Mouse (Mus musculus): ENCODE measurements around the gene Fam160a2. TPM values are rescaled to one million over a fixed set of nuclear protein-coding genes. Genes with fewer than 3 reads are reported as not detected.

Gene Fam160a2
- polyA plus RNA-seq, 1 experiment from 2014 or later, result 30.4 TPM

DNA sequence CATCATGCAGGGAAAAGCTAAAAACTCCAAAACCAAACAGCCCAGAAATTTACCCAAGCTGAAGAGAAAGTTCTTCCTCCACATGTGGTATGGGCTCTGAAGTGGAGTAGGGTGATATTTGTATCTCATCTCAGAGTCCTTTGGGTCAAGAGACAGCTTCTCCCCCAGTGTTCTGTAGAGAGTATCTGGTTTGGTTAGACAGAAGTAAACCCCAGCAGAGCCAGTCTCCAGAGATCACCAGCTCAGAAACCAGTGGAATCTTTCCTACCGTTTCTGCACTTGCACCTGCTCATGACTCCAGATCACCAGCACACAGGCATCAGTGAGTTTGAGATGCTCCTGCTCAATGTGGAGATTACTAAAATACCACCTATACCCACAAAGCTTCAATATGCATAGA lies 65.8 kb downstream of the Fam160a2 start, which contains the start of gene Olfr690:
Gene Olfr690 (minus strand): TSS at position 101 of the 400 bp plus-strand sequence.
- Histone ChIP-seq H3K9me3 (ENCODE audit: control insufficient read depth, low read length) (no peaks in the 10 kb centered on the region; the same call in 1 of the 2 replicates), H3K4me2 (no peak within 1 kb of the TSS), H3K4me3 (ENCODE audit: low read depth, low read length) (no peak within 1 kb of the TSS), H3K4me1 (ENCODE audit: control insufficient read depth, insufficient read depth, low read length) (no peaks in the 10 kb centered on the region), H3K27me3 (ENCODE audit: control insufficient read depth, insufficient read depth, low read length) (no peaks in the 10 kb centered on the region), H3K36me3 (ENCODE audit: control insufficient read depth, insufficient read depth, low read length) (no peaks in the 10 kb centered on the region), H3K27ac (ENCODE audit: low read depth, low read length) (no peak within 1 kb of the TSS), H3K9ac (ENCODE audit: low read length) (no peak within 1 kb of the TSS)
- no peak for ATAC-seq (ENCODE audit: low FRiP score)
- no peak for DNase-seq (ENCODE audit: low spot score, missing footprints)
- 85% methylated on average over 1 of the region's 1 CpGs for WGBS

DNA sequence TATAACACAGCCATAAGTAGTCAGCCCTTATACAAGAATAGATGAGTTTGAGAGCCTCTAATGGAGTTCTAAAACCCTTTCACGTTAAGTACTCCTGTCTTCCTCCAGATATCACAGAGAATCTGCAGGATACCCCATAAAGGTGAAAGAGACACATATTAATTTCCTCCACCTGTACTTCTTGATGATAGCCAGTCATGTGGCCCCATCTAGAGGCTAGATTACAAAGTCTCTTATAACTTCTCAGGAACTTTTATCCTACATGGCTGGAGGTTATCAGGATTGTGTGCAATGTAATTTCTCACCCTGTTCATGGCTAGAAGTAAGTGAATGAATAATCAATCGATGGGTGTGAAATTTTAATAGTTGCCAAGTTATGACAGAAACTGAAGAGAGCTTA lies 74.6 kb downstream of the Fam160a2 start:
- H3K36me3 ChIP-seq (ENCODE audit: control insufficient read depth, insufficient read depth, low read length), result no peaks in the 10 kb centered on the region
- no peaks in the 10 kb centered on the region for H3K4me1 ChIP-seq (ENCODE audit: control insufficient read depth, insufficient read depth, low read length)
- ATAC-seq (ENCODE audit: low FRiP score) (no peak), DNase-seq (ENCODE audit: low spot score, missing footprints) (no peak)
- H3K9ac ChIP-seq (ENCODE audit: low read length), result no peak overlapping the region
- H3K4me2 ChIP-seq, result no peak overlapping the region
- no peak overlapping the region for H3K27ac ChIP-seq (ENCODE audit: low read depth, low read length)
- H3K4me3 ChIP-seq (ENCODE audit: low read depth, low read length), result no peak overlapping the region
- H3K9me3 ChIP-seq (ENCODE audit: control insufficient read depth, low read length), result no peaks in the 10 kb centered on the region
- WGBS, result 85% methylated on average over 2 of the region's 2 CpGs
- no peaks in the 10 kb centered on the region for H3K27me3 ChIP-seq (ENCODE audit: control insufficient read depth, insufficient read depth, low read length)

Other genes with a start within 250 kb of the Fam160a2 start
- gene Olfr684, start 236.4 kb downstream of the Fam160a2 start, polyA plus RNA-seq (2014; fragmentation: Nextera tagmentation; extraction: Ambion mirVana), result not detected in 2 replicates
- gene Olfr685, start 214.0 kb downstream of the Fam160a2 start, polyA plus RNA-seq (2014; fragmentation: Nextera tagmentation; extraction: Ambion mirVana), result not detected in 2 replicates
- not detected in 2 replicates for gene Olfr686, start 192.6 kb downstream of the Fam160a2 start, polyA plus RNA-seq (2014; fragmentation: Nextera tagmentation; extraction: Ambion mirVana)
- not detected in 2 replicates for gene Olfr688, start 112.0 kb downstream of the Fam160a2 start, polyA plus RNA-seq (2014; fragmentation: Nextera tagmentation; extraction: Ambion mirVana)
- gene Olfr689, start 88.9 kb downstream of the Fam160a2 start, polyA plus RNA-seq (2014; fragmentation: Nextera tagmentation; extraction: Ambion mirVana), result not detected in 2 replicates
- not detected in 2 replicates for gene Olfr690, start 66.0 kb downstream of the Fam160a2 start, polyA plus RNA-seq (2014; fragmentation: Nextera tagmentation; extraction: Ambion mirVana)
- 0.07 TPM in 2 replicates for gene Olfr691, start 57.8 kb downstream of the Fam160a2 start, polyA plus RNA-seq (2014; fragmentation: Nextera tagmentation; extraction: Ambion mirVana)
- gene Olfr692, start 31.8 kb downstream of the Fam160a2 start, polyA plus RNA-seq (2014; fragmentation: Nextera tagmentation; extraction: Ambion mirVana), result not detected in 2 replicates
- gene Gm5901, start 25.0 kb downstream of the Fam160a2 start, polyA plus RNA-seq (2014; fragmentation: Nextera tagmentation; extraction: Ambion mirVana), result not detected in 2 replicates
- not detected in 2 replicates for gene Cnga4, start 4.5 kb upstream of the Fam160a2 start, polyA plus RNA-seq (2014; fragmentation: Nextera tagmentation; extraction: Ambion mirVana)
- gene Cckbr, start 25.7 kb upstream of the Fam160a2 start, polyA plus RNA-seq (2014; fragmentation: Nextera tagmentation; extraction: Ambion mirVana), result 0.14 and 0.28 TPM in 2 replicates
- gene Cavin3, start 82.2 kb upstream of the Fam160a2 start, polyA plus RNA-seq (2014; fragmentation: Nextera tagmentation; extraction: Ambion mirVana), result 24.2 and 24.9 TPM in 2 replicates
- gene Smpd1, start 154.3 kb upstream of the Fam160a2 start, polyA plus RNA-seq (2014; fragmentation: Nextera tagmentation; extraction: Ambion mirVana), result 42.0 and 47.3 TPM in 2 replicates
- gene Apbb1, start 181.6 kb upstream of the Fam160a2 start, polyA plus RNA-seq (2014; fragmentation: Nextera tagmentation; extraction: Ambion mirVana), result 100 and 103 TPM in 2 replicates
- gene Hpx, start 200.1 kb upstream of the Fam160a2 start, polyA plus RNA-seq (2014; fragmentation: Nextera tagmentation; extraction: Ambion mirVana), result 0.11 and 0.29 TPM in 2 replicates
- 20.3 and 23.8 TPM in 2 replicates for gene Trim3, start 233.5 kb upstream of the Fam160a2 start, polyA plus RNA-seq (2014; fragmentation: Nextera tagmentation; extraction: Ambion mirVana)
- gene Timm10b, start 240.0 kb upstream of the Fam160a2 start, polyA plus RNA-seq (2014; fragmentation: Nextera tagmentation; extraction: Ambion mirVana), result 118 and 141 TPM in 2 replicates
- gene Arfip2, start 240.4 kb upstream of the Fam160a2 start, polyA plus RNA-seq (2014; fragmentation: Nextera tagmentation; extraction: Ambion mirVana), result 70.1 and 72.9 TPM in 2 replicates
- 10.5 and 11.9 TPM in 2 replicates for gene Gm45799, start 240.5 kb upstream of the Fam160a2 start, polyA plus RNA-seq (2014; fragmentation: Nextera tagmentation; extraction: Ambion mirVana)

All from midbrain, embryonic 11.5 days (tissue).